Mouse (Mus musculus) stomach, embryonic 14.5 days (tissue): Measurements from ENCODE around the gene Cd52. TPM values are rescaled to one million over a fixed set of nuclear protein-coding genes. Genes with fewer than 3 reads are reported as not detected.

Experiments used
- ATAC-seq: fragments of 200-750 bp; cut with Nextera tagmentation; 2 replicates; pipeline ENCODE4 v1.8.0; 2017; ENCODE audit warnings: low read depth, moderate TSS enrichment; ENCODE audit not compliant: insufficient number of reproducible peaks, insufficient read depth, low FRiP score
- H3K27ac ChIP-seq: fragments of 300-500 bp; sonication (generic); 2 replicates; pipeline ENCODE4 v1.5.1; 2014; ENCODE audit warnings: mild to moderate bottlenecking, low read length, moderate library complexity, mixed read lengths
- H3K27me3 ChIP-seq: fragments of 300-500 bp; sonication (generic); 2 replicates; pipeline ENCODE4 v1.6.1; 2014; ENCODE audit warnings: low read length, control low read depth, mixed read lengths; ENCODE audit not compliant: control insufficient read depth, insufficient read depth
- H3K36me3 ChIP-seq: fragments of 300-500 bp; sonication (generic); 2 replicates; pipeline ENCODE4 v1.6.1; 2014; ENCODE audit warnings: mild to moderate bottlenecking, control low read depth, low read length, moderate library complexity, mixed read lengths; ENCODE audit not compliant: control insufficient read depth, insufficient read depth
- H3K4me1 ChIP-seq: fragments of 300-500 bp; sonication (generic); 2 replicates; pipeline ENCODE4 v1.6.1; 2014; ENCODE audit warnings: low read length, control low read depth, mixed read lengths; ENCODE audit not compliant: control insufficient read depth, insufficient read depth
- H3K4me2 ChIP-seq: fragments of 300-500 bp; sonication (generic); replicated peaks from 2 replicates; pipeline ENCODE4 v1.6.1; 2014; ENCODE audit warnings: low read depth, low read length, control low read depth
- H3K4me3 ChIP-seq: fragments of 300-500 bp; sonication (generic); 2 replicates; pipeline ENCODE4 v1.5.1; 2014; ENCODE audit warnings: low read depth, low read length, control low read depth
- H3K9ac ChIP-seq: fragments of 300-500 bp; sonication (generic); replicated peaks from 2 replicates; pipeline ENCODE4 v1.6.1; 2014; ENCODE audit warnings: low read depth, mild to moderate bottlenecking, control low read depth, low read length, moderate library complexity, mixed read lengths
- H3K9me3 ChIP-seq: fragments of 300-500 bp; sonication (generic); 2 replicates; pipeline ENCODE4 v1.6.1; 2016; ENCODE audit warnings: low read depth, low read length, control low read depth; ENCODE audit not compliant: control insufficient read depth
- WGBS: fragments of 180-500 bp; shearing (Covaris S2); extraction: QIAGEN DNeasy Blood & Tissue Kit; methylation state at CpG from one replicate; pipeline ENCODE4 v1.1.7; 2014; 5-methylcytosine and 5-hydroxymethylcytosine counted together
- polyA plus RNA-seq: library from polyadenylated mRNA; unstranded; fragments of >200 nt; fragmentation: Nextera tagmentation; extraction: Ambion mirVana; gene quantifications from 2 replicates; pipeline ENCODE4 v1.2.1, GENCODE M21; 2014

Cd52 gene
- polyA plus RNA-seq, 1 experiment from 2014 or later = 16.4 TPM

GRCm38 (mm10) chr4:134122281-134122680, 27.4 kb upstream of the Cd52 start:
- no peaks in the 10 kb centered on the region for H3K36me3 ChIP-seq
- H3K9ac ChIP-seq = no peak overlapping the region
- no peak overlapping the region for H3K4me3 ChIP-seq
- 37% methylated on average over 3 of the region's 3 CpGs for whole genome bisulfite sequencing
- no peaks in the 10 kb centered on the region for H3K9me3 ChIP-seq
- peaks cover 14% of the 10 kb centered on the region for H3K4me1 ChIP-seq
- no peak for ATAC-seq
- H3K27ac ChIP-seq = no peak overlapping the region
- no peak overlapping the region for H3K4me2 ChIP-seq
- H3K27me3 ChIP-seq = no peaks in the 10 kb centered on the region

GRCm38 (mm10) chr4:134121571-134121970, 26.7 kb upstream of the Cd52 start:
- Histone ChIP-seq H3K4me2 (no peak overlapping the region), H3K27ac (no peak overlapping the region), H3K27me3 (no peaks in the 10 kb centered on the region), H3K4me3 (no peak overlapping the region), H3K4me1 (peaks cover 7% of the 10 kb centered on the region; the same call in 1 of the 2 replicates), H3K9me3 (no peaks in the 10 kb centered on the region), H3K9ac (no peak overlapping the region), H3K36me3 (no peaks in the 10 kb centered on the region)
- 45% methylated on average over 4 of the region's 4 CpGs for WGBS
- no peak for ATAC-seq

GRCm38 (mm10) chr4:134120916-134121315, 26.0 kb upstream of the Cd52 start:
- no peak overlapping the region for H3K9ac ChIP-seq
- no peak overlapping the region for H3K4me3 ChIP-seq
- no peaks in the 10 kb centered on the region for H3K27me3 ChIP-seq
- H3K9me3 ChIP-seq = no peaks in the 10 kb centered on the region
- H3K4me1 ChIP-seq = peaks cover 5% of the 10 kb centered on the region; the same call in 1 of the 2 replicates
- WGBS = 75% methylated on average over 4 of the region's 4 CpGs
- no peaks in the 10 kb centered on the region for H3K36me3 ChIP-seq
- H3K4me2 ChIP-seq = no peak overlapping the region
- no peak for ATAC-seq
- H3K27ac ChIP-seq = no peak overlapping the region

DNA sequence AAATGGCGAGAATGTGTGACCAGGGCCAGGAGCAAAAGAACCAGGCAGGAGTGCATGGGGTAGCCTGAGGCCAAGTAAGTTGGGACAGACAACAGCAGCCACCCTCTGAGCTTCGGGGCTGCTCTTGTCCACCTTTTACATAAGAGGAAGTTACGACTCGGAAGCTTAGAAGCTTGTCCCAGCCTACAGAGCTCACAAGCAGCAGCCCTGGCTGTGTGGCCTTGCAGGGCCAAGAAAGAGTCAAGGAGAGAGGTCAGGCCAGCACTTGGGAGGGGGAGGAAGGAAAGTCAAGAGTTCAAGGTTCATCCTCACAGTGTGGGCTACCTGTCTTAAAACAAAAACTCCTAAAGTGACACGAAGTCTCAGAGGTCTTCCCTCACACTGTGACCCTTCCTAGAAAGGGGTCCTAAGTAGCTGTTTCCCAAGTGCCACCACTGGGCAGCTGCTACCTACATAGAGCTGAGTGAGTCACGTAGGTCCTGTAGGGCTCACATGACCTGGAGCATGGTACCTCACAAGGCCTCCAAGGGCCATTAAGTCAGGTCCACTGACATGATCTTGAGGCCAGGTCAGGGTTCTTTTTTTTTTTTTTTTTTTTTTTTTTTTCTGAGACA, 25.4 kb upstream of the Cd52 start:
- no peaks in the 10 kb centered on the region for H3K36me3 ChIP-seq
- no peak overlapping the region for H3K4me3 ChIP-seq
- WGBS = 73% methylated on average over 6 of the region's 6 CpGs
- H3K4me2 ChIP-seq = no peak overlapping the region
- no peaks in the 10 kb centered on the region for H3K27me3 ChIP-seq
- H3K4me1 ChIP-seq = peaks cover 5% of the 10 kb centered on the region; the same call in 1 of the 2 replicates
- no peak for ATAC-seq
- no peaks in the 10 kb centered on the region for H3K9me3 ChIP-seq
- no peak overlapping the region for H3K27ac ChIP-seq
- no peak overlapping the region for H3K9ac ChIP-seq

DNA sequence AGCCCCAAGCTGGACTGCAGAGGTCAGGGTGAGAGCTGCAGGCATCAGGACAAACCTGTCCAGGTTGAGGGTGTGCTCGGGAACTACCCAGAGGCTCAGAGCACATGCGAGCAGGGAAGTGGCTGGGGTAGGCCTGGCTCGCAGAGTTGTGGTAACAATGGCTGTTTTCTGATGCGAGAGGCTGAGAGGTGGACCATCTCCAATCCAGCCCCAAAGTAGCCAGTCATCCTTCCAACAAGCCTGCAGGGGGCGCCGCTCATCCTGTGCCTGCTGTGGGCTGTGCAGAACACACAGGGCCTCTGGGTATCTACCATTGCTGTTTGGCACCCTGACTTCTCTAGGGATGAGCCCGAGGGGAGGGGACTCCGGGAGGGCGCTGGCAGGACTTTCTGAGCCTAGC, 24.8 kb upstream of the Cd52 start:
- H3K4me1 ChIP-seq = peaks cover 5% of the 10 kb centered on the region; the same call in 1 of the 2 replicates
- 65% methylated on average over 9 of the region's 9 CpGs for WGBS
- H3K27me3 ChIP-seq = no peaks in the 10 kb centered on the region
- no peaks in the 10 kb centered on the region for H3K36me3 ChIP-seq
- no peak overlapping the region for H3K9ac ChIP-seq
- no peaks in the 10 kb centered on the region for H3K9me3 ChIP-seq
- H3K4me3 ChIP-seq = no peak overlapping the region
- ATAC-seq = no peak
- H3K27ac ChIP-seq = no peak overlapping the region
- no peak overlapping the region for H3K4me2 ChIP-seq

DNA sequence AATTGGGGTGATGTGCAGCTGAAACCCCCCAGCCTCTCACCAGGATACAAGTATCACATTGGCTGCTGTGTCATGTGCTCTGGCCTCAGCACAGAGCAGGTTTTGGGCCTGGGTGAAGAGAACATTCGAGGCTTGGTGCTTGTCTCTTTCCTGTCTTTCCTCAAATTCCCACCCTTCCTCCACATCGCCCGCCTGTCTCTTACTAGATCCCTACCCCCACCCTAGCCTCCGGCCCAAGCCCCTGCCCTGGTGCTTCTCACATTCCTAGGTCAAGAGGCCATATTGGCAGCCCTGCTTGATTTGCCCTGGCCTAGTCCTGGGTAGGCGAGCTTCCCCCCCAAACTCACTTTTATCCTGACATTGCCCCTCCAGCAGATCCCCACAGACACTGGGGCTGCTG, 24.2 kb upstream of the Cd52 start:
- Histone ChIP-seq H3K4me1 (peaks cover 5% of the 10 kb centered on the region; the same call in 1 of the 2 replicates), H3K27ac (no peak overlapping the region), H3K9me3 (no peaks in the 10 kb centered on the region), H3K4me3 (no peak overlapping the region), H3K9ac (no peak overlapping the region), H3K4me2 (no peak overlapping the region), H3K27me3 (no peaks in the 10 kb centered on the region), H3K36me3 (no peaks in the 10 kb centered on the region)
- no peak for ATAC-seq
- 77% methylated on average over 5 of the region's 5 CpGs for WGBS

GRCm38 (mm10) chr4:134118126-134118800, 23.4 kb upstream of the Cd52 start:
- H3K27ac ChIP-seq = no peak overlapping the region
- H3K27me3 ChIP-seq = no peaks in the 10 kb centered on the region
- H3K36me3 ChIP-seq = no peaks in the 10 kb centered on the region
- no peaks in the 10 kb centered on the region for H3K9me3 ChIP-seq
- H3K4me1 ChIP-seq = peaks cover 5% of the 10 kb centered on the region; the same call in 1 of the 2 replicates
- WGBS = 71% methylated on average over 14 of the region's 14 CpGs
- no peak for ATAC-seq
- H3K4me3 ChIP-seq = no peak overlapping the region
- H3K4me2 ChIP-seq = no peak overlapping the region
- no peak overlapping the region for H3K9ac ChIP-seq

- Histone ChIP-seq H3K4me2 (no peak overlapping the region), H3K9me3 (no peaks in the 10 kb centered on the region), H3K36me3 (no peaks in the 10 kb centered on the region), H3K27ac (no peak overlapping the region), H3K4me3 (no peak overlapping the region), H3K4me1 (peaks cover 5% of the 10 kb centered on the region; the same call in 1 of the 2 replicates), H3K9ac (no peak overlapping the region), H3K27me3 (no peaks in the 10 kb centered on the region)
- 72% methylated on average over 8 of the region's 8 CpGs for WGBS
- no peak for ATAC-seq
Measured at GRCm38 (mm10) chr4:134117012-134117411, 22.1 kb upstream of the Cd52 start.
